Mouse (Mus musculus): ENCODE measurements at regions not wholly inside any gene's neighbourhood (a gene's known extent, or its start where the extent isn't known, plus 50 kb on each side); places are given as distances from the start of the nearest gene placed in this dataset.

DNA sequence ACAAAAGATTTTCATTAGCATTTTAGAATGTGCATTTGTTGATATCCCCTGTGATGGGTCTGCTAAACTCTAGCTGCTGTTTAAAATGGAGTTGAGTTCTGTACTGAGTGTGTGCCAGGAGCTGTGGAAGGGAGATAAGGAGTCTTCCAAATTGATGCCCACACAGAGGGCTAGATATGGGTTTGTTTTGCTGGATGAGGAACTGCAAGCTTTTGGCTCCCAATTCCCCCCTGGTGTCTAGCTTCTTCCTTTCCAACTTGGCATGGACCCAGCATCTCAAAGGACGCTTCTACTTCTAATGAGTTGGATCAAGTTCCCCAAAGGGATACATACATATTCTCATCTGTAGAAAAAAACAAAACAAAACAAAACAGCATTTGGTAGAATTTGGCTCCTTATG lies 577.0 kb upstream of the Large1 start:
- DNase-seq (ENCODE audit: low read depth, low spot score), result peak; percentile 50

DNA sequence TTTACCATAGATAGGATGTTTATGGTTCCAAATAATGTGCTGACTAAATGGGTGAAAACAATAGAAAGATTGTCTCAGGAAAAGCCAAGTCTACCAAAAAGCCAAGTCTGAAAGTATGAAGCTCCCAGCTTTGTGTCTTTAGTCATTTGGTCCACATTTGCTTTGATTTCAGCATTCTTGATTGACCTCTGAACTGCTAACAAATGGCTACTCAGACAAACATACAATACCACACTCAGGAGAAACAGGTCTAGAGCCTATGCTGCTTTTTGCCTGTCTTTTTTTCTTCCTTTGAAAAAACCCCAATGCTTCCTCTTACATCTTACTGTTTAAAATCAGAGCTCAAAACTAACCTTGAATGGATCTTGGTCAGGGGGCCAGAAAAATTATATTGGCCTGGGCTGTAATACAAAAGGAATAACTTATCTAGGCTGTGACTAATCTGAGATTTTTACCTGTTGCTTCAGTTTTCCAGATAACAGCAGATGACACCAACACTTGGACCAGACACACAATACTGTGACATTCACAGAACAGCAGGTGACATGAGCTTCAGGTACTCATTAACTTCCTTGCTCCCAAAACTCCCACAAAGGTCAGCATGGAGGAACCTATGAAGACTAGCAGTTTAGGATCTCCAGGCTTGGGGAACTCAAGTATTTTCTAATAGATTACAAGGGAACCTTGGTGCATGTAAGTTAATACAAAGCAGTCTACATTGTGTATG lies 572.3 kb upstream of the Large1 start:
- DNase-seq (ENCODE audit: low read depth, low spot score), result no peak

GRCm38 (mm10) chr8:73923181-73923580 lies 569.8 kb upstream of the Large1 start:
- peak; percentile 46 for DNase-seq (ENCODE audit: low read depth, low spot score)

DNA sequence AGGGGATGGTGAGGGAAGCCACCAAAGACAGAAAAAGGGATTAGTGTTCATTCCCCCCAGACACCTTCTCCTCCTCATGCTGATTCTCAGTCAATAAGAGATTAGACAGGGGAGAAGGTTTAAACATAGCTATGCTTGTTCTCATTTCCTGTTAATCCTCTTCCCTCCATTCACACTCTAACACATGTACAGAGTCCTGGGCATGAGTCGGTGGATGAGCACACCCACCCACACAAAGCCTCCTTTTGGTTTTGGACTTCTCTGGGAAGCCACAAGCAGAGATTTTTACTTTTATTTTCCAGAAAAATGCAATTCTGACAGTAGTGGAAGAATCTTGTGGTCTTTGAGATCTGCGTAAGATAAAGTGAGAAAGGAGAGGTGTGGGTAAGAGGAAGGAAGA lies 567.8 kb upstream of the Large1 start:
- DNase-seq (ENCODE audit: low read depth, low spot score), result peak; percentile 70

GRCm38 (mm10) chr8:73920564-73920963 lies 567.2 kb upstream of the Large1 start:
- DNase-seq (ENCODE audit: low read depth, low spot score), result no peak

- no peak for DNase-seq (ENCODE audit: low read depth, low spot score)
Observed at GRCm38 (mm10) chr8:73905071-73905470, 551.7 kb upstream of the Large1 start.

DNA sequence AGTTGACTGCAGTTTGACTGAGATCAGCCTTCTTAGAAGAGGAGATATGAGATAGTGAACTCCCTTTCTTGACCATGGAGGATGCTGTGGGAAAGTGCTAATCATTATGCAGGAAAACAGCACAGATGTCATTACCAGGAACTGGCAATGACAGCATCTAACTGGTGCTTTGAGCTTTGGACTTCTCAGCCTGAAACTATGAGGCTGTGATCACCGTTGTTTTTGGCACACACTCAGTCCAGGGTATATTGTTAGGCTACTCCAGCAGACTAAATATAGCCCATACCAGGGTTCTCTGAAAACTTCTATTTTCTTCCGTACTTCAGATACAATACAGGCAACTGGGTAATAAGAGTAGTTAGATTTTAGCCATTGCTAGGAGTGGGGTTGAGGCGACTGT lies 550.5 kb upstream of the Large1 start:
- no peak for DNase-seq (ENCODE audit: low read depth, low spot score)

DNA sequence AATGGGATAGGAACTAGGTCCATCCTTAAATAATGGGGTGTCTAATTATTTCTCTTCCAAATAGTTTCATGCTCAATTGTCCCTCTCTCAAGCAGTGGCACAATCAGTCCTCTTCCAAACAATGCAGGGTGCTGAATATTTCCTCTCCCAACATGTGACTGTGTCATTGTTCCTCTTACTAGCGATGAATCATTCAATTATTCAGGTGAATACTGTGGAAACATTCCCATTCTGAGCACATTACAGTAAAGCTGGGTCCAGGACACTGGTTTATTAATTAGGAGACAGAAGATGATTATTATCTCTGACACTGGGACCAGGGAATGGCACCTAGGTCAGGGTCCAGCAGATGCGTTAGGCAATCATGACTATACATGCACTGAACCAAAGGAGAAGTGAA lies 532.6 kb upstream of the Large1 start:
- DNase-seq (ENCODE audit: low read depth, low spot score), result no peak

- no peak for DNase-seq (ENCODE audit: low read depth, low spot score)
Observed at GRCm38 (mm10) chr8:73881606-73882005, 528.3 kb upstream of the Large1 start.

Data from telencephalon, adult 2 months (tissue).